Mouse (Mus musculus): ENCODE results near the gene Vmn2r15.

Vmn2r15 gene

DNA sequence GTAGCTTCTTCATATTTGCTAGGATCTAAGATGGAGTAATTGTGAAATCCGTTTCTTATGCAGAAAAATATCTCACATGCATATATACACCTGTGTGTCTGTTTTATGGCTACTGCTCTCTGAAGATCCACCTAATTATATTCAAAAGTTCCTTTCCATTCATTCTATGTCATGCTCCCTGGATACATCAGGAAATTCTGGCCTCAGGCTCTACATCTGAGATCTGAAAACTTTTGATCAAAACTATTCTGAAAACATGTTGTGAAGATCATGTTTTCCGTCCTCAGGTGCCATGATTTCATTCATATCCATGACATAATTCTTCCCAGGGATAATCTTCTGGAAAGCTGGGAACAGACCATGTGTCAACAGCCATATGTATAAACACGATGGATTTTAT is at the start of gene Vmn2r15:
Gene Vmn2r15, minus strand, starts transcription at position 101 of the 400 bp plus-strand sequence.
- no peak for DNase-seq (ENCODE audit: extremely low read depth, low read depth)

DNA sequence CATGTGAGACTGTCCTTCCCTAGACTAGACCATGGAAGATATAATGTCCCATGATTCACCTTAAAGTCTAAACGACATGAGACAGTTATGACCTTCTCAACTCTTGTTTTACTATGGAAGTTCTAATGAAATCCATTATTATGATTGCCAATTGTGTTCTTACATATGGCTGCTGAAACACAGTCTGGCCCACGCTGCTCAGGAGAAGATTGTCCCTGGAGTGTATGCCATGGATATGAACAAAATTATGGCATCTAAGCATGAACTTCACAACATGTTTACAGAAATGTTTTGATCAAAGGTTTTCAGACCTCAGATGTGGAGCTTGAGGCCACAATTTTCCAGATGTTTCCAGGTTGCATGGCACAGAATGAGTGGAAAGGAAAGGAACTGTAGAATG is 32.4 kb upstream of the Vmn2r15 start, which contains the start of gene Vmn2r16:
Gene Vmn2r16, plus strand, starts transcription at position 301 of the 400 bp plus-strand sequence.
- DNase-seq (ENCODE audit: extremely low read depth, low read depth): no peak

DNA sequence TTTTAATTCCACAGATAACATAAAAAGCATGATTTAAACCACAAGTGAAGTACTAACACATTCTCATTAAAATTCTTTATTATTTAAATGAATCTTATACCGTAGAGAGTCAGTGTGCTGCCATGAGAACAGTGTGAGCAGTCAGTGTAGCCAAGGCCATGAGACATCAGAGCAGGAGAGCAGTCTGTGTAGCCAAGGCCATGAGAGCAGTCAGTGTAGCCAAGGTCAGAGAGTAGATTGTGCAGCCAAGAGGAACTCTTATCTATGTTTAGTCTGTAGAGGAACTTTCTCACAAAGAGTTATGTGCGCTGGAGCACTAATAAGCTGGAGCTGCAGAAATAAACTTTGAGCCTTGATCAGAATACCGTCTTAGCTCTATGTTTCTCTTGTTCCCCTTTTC is 2.8 kb downstream of the Vmn2r15 start:
- no peak for DNase-seq (ENCODE audit: extremely low read depth, low read depth)

Measured in MEL-GATA-1-ER (cell line).